Mouse (Mus musculus) gonadal fat pad, adult 2 months (tissue): Measurements from ENCODE around the gene Caps2. TPM values are rescaled to one million over a fixed set of nuclear protein-coding genes. Genes with fewer than 3 reads are reported as not detected.

Experiments used
- polyA plus RNA-seq: library from polyadenylated mRNA; depleted of rRNA; stranded (reverse); fragments of >200 nt; gene quantifications from 2 replicates; pipeline ENCODE4 v1.2.3, GENCODE M21; 2012; rRNA removed

Caps2 gene
- polyA plus RNA-seq, 1 experiment: 0.19 TPM

Other genes with a start within 250 kb of the Caps2 start
- gene Krr1, start 191.0 kb upstream of the Caps2 start, polyA plus RNA-seq: 6.8 and 8.8 TPM in 2 replicates
- 3.4 and 4.7 TPM in 2 replicates for gene Glipr1, start 161.0 kb upstream of the Caps2 start, polyA plus RNA-seq
- gene Glipr1l1, start 103.4 kb upstream of the Caps2 start, polyA plus RNA-seq: 0.19 TPM in 1 of 2 replicates, not detected in the other
- gene Glipr1l2, start 80.3 kb upstream of the Caps2 start, polyA plus RNA-seq: 0.11 TPM in 1 of 2 replicates, not detected in the other
- 0.29 TPM in 1 of 2 replicates, not detected in the other for gene Glipr1l3, start 3.3 kb upstream of the Caps2 start, polyA plus RNA-seq
- gene Kcnc2, start 107.5 kb downstream of the Caps2 start, polyA plus RNA-seq: 1.1 and 2.0 TPM in 2 replicates